Mouse (Mus musculus): ENCODE data around the gene Fbxl17.

DNA sequence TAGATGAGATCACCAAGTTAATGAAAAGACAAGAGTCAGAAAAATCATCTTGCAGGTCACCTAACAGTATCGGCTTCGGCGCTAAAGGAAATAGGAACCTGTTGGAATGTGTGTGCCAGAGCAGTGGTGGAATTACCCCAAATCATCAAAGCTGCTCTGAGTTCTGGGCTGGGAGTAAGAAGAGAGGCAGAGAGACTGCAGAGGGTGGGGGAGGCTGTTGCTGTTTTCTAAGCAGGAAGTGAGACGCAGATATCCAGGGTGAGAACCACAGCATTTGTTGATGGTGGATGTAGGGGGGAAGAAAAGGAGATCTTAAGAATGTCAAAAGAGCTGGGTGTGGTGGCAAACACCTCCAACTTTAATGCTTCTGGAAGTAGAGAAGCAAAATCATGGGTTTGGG, 406.6 kb downstream of the Fbxl17 start:
- no peak for TF ChIP-seq GATA1 (IDR thresholded peaks at IDR 0.05; ENCODE audit: borderline replicate concordance, low read length)
- no peak for TF ChIP-seq CTCF (IDR thresholded peaks at IDR 0.05; ENCODE audit: low read depth, low read length)
- no peak for TF ChIP-seq GATA2 (IDR thresholded peaks at IDR 0.05; ENCODE audit: borderline replicate concordance, low read depth, low read length)
- TF ChIP-seq TAL1 (conservative IDR thresholded peaks at IDR 0.05; ENCODE audit: low read depth, low read length): no peak
- no peak for TF ChIP-seq POLR2AphosphoS5 (IDR thresholded peaks at IDR 0.05; ENCODE audit: insufficient replicate concordance, low read depth, low read length)
